Mouse (Mus musculus) brain, adult 10 weeks (tissue): ENCODE measurements around the gene Slc17a1. TPM values are rescaled to one million over a fixed set of nuclear protein-coding genes. Genes with fewer than 3 reads are reported as not detected.

Experiments
- polyA plus RNA-seq: library from polyadenylated mRNA; stranded (reverse); fragments of 350-450 nt; fragmentation: Illumina TruSeq; extraction: RNeasy Lipid Tissue Mini Kit (QIAGEN cat#74804); gene quantifications from one replicate; pipeline ENCODE4 v1.2.3, GENCODE M21; 2015; ENCODE audit warnings: low read depth, low replicate concordance

Gene Slc17a1
- polyA plus RNA-seq, result not detected

DNA sequence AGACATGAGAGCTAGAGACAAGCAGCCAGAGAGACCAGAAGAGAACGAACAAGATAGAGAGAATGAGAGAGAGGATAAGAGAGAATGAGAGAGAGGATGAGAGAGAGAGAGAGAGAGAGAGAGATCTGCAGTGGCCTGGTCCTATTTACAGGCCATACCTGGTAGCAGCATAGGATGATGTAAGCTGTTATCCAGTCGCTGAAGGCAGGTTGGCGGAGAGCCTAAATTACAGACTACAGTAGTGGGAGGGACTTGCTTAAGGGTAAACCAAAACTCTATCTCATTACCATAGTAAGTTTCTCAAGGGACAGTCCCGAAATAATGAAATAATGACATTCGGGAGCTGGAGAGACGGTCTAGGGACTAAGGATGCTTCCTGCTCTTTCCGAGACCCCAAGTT, at the start of gene Slc17a1:
Gene Slc17a1 (plus strand): TSS at position 346 of the 400 bp plus-strand sequence.

GRCm38 (mm10) chr13:23839308-23839707, 28.2 kb upstream of the Slc17a1 start, which contains the start of gene Slc17a3:
Gene Slc17a3 (plus strand): TSS chr13:23839434.

GRCm38 (mm10) chr13:23914376-23915167, 47.0 kb downstream of the Slc17a1 start, which contains the start of gene Slc17a4:
Gene Slc17a4 (minus strand): TSS chr13:23915009.

DNA sequence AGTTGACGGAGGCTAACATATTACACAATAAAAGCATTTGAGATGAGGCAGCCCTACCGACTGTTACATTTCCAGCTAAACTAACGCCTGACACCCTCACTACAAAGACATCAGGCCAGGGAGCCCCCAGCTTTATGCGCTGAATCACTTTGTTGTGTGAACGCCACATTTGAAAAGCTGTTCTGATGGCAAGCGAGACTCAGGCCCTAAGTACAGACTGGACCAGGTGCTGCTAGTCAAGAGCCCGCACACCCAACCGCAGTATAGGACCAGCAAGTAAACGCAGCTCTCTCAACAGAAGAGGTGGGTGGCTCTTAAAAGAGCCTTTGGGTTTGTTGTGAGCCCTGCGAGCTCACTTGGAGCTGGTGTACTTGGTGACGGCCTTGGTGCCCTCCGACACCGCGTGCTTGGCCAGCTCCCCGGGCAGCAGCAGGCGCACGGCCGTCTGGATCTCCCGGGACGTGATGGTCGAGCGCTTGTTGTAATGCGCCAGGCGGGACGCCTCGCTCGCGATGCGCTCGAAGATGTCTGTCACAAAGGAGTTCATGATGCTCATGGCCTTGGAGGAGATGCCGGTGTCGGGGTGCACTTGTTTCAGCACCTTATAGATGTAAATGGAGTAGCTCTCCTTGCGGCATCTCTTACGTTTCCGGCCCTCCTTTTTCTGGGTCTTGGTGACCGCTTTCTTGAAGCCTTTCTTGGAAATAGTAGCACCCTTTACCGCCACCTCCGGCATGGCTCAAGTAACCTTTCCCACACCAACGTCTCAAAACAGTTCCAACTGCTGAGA, 66.1 kb downstream of the Slc17a1 start, which contains the start of gene Hist1h2ba:
Gene Hist1h2ba (minus strand): TSS at position 736 of the 790 bp plus-strand sequence.

GRCm38 (mm10) chr13:23934211-23934520, 66.6 kb downstream of the Slc17a1 start, which contains the start of gene Hist1h2aa:
Gene Hist1h2aa (plus strand): TSS chr13:23934462.

Other genes starting within 250 kb of the Slc17a1 start
- 6.4 TPM for gene Hist1h2be, start 246.6 kb upstream of the Slc17a1 start, polyA plus RNA-seq
- gene Hist1h1e, start 245.2 kb upstream of the Slc17a1 start, polyA plus RNA-seq, result 3.1 TPM
- gene Hist1h2ac, start 183.8 kb upstream of the Slc17a1 start, polyA plus RNA-seq, result 2.0 TPM
- 79.4 TPM for gene Hist1h2bc, start 183.6 kb upstream of the Slc17a1 start, polyA plus RNA-seq
- not detected for gene Hist1h1t, start 171.9 kb upstream of the Slc17a1 start, polyA plus RNA-seq
- gene Hist1h4c, start 169.3 kb upstream of the Slc17a1 start, polyA plus RNA-seq, result 1.3 TPM
- gene Hfe, start 156.9 kb upstream of the Slc17a1 start, polyA plus RNA-seq, result 4.4 TPM
- gene Hist1h1c, start 128.9 kb upstream of the Slc17a1 start, polyA plus RNA-seq, result 35.3 TPM
- gene Hist1h3c, start 122.1 kb upstream of the Slc17a1 start, polyA plus RNA-seq, result not detected
- not detected for gene Hist1h2bb, start 121.0 kb upstream of the Slc17a1 start, polyA plus RNA-seq
- gene Hist1h2ab, start 116.6 kb upstream of the Slc17a1 start, polyA plus RNA-seq, result not detected
- not detected for gene Hist1h3b, start 115.5 kb upstream of the Slc17a1 start, polyA plus RNA-seq
- not detected for gene Hist1h4b, start 110.7 kb upstream of the Slc17a1 start, polyA plus RNA-seq
- not detected for gene Hist1h4a, start 106.5 kb upstream of the Slc17a1 start, polyA plus RNA-seq
- not detected for gene Hist1h3a, start 105.4 kb upstream of the Slc17a1 start, polyA plus RNA-seq
- not detected for gene Hist1h1a, start 104.1 kb upstream of the Slc17a1 start, polyA plus RNA-seq
- not detected for gene Trim38, start 97.8 kb upstream of the Slc17a1 start, polyA plus RNA-seq
- not detected for gene Slc17a2, start 60.8 kb upstream of the Slc17a1 start, polyA plus RNA-seq
- gene Slc17a3, start 28.3 kb upstream of the Slc17a1 start, polyA plus RNA-seq, result not detected
- not detected for gene Slc17a4, start 47.3 kb downstream of the Slc17a1 start, polyA plus RNA-seq
- not detected for gene Hist1h2ba, start 66.4 kb downstream of the Slc17a1 start, polyA plus RNA-seq
- not detected for gene Hist1h2aa, start 66.7 kb downstream of the Slc17a1 start, polyA plus RNA-seq
- gene Scgn, start 123.5 kb downstream of the Slc17a1 start, polyA plus RNA-seq, result 0.43 TPM